Mouse (Mus musculus) macrophage (primary cell): ENCODE results near the gene Car3. TPM values are rescaled to one million over a fixed set of nuclear protein-coding genes. Genes with fewer than 3 reads are reported as not detected.

Source experiments
- H3K27ac ChIP-seq: fragments of 350-480 bp; formaldehyde crosslinking; 2 replicates; pipeline ENCODE4 v1.9.0; 2021
- H3K36me3 ChIP-seq: fragments of 350-480 bp; formaldehyde crosslinking; 2 replicates; pipeline ENCODE4 v1.9.0; 2021; ENCODE audit errors: inconsistent target
- H3K4me3 ChIP-seq: fragments of 350-480 bp; formaldehyde crosslinking; 2 replicates; pipeline ENCODE4 v1.9.0; 2021; ENCODE audit errors: inconsistent target
- H3K79me2 ChIP-seq: fragments of 350-480 bp; formaldehyde crosslinking; 2 replicates; pipeline ENCODE4 v1.9.0; 2021; ENCODE audit errors: inconsistent target
- WGBS: methylation state at CpG from one replicate; pipeline ENCODE4 v1.1.7; 2026; ENCODE audit warnings: inconsistent platforms; ENCODE audit not compliant: missing documents; 5-methylcytosine and 5-hydroxymethylcytosine counted together
- polyA plus RNA-seq: library from polyadenylated mRNA; stranded (reverse); fragments of 250-400 nt; gene quantifications from 3 replicates; pipeline ENCODE4 v1.2.4, GENCODE M21; 2018; ENCODE audit warnings: inconsistent platforms

Car3 gene
- polyA plus RNA-seq, 1 experiment from 2014 or later, result not detected

DNA sequence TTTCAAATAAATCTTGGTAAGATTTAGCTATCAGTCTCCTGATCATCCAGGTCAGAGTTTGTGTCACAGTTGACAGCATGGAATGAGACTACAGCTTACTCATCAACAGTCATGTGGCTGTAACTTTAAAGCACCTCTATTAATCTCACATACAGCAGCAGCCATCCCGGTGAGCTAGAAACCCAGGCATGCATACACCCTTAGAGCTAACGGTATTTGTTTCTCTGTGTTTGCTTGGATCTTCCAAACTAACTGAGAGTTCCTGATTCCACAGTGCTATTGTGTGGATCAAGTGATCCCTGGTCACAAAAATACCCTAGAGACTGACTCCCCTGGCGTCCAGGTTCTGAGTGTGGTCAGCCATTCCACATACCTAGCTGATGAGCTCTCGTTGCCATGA is 1.5 kb upstream of the Car3 start:
- Histone ChIP-seq H3K36me3 (no peaks in the 10 kb centered on the region), H3K79me2 (no peaks in the 10 kb centered on the region), H3K27ac (no peak overlapping the region), H3K4me3 (no peak overlapping the region)
- 84% methylated on average over 4 of the region's 4 CpGs for WGBS

DNA sequence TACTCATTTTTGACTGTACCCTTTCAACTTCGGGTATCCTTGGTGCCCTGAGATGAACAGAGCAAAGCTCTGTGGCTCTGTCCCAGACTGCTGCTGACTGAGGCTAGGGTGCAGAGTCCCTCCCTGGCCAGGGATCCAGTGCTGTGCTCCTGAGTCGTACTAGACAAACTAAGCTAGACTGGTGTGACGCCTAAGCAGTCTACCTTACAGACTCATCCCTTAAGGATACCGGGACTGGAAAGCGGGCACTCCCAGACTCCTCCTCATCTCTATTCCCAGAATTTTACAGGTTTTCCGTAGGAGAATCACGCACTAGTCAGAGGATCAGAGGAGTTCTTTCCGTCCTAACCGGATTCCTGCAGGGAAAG is 674 bp upstream of the Car3 start:
- 6% methylated on average over 9 of the region's 9 CpGs for WGBS
- Histone ChIP-seq H3K79me2 (no peaks in the 10 kb centered on the region), H3K4me3 (no peak overlapping the region), H3K36me3 (no peaks in the 10 kb centered on the region), H3K27ac (no peak overlapping the region)

DNA sequence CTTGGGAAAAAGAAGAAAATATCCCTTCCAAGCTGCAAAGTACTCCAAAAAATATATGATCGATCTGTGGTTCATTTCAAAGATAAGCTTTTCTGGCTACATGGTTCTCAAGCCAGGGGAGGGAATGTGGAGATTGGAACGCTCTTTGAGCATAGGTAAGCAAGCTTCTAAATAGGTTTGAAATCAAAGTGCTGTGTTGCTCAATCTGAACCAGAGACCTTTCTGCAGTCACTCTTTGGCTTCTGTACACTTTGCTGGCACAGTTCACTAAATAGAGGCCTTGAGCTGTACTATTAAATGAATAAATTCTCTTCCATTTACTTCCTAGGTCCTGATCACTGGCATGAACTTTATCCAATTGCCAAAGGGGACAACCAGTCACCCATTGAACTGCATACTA is 610 bp downstream of the Car3 start:
- H3K79me2 ChIP-seq, result no peaks in the 10 kb centered on the region
- no peak overlapping the region for H3K27ac ChIP-seq
- 87% methylated on average over 2 of the region's 2 CpGs for WGBS
- H3K4me3 ChIP-seq, result no peak overlapping the region
- no peaks in the 10 kb centered on the region for H3K36me3 ChIP-seq

DNA sequence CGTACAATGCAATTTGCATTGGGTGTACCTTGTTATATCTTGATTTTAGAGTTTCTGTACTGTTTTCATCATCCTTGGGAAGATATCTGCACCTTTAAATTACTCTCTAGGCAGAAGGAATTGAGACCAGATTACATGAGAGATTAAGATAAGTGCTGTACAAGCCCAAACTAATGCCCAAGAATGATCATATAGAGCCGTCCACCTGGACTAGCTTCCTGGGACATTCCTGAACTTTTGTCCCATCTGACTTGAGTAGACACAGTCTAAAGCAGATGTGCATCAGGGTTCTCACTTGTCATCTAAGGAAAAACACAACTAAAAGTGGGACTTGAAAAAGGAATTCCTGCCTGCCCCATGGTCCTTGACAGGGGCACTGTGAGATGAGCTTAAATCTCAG is 2.6 kb downstream of the Car3 start:
- Histone ChIP-seq H3K79me2 (no peaks in the 10 kb centered on the region), H3K4me3 (no peak overlapping the region), H3K36me3 (no peaks in the 10 kb centered on the region), H3K27ac (no peak overlapping the region)
- 56% methylated on average over 2 of the region's 2 CpGs for WGBS

DNA sequence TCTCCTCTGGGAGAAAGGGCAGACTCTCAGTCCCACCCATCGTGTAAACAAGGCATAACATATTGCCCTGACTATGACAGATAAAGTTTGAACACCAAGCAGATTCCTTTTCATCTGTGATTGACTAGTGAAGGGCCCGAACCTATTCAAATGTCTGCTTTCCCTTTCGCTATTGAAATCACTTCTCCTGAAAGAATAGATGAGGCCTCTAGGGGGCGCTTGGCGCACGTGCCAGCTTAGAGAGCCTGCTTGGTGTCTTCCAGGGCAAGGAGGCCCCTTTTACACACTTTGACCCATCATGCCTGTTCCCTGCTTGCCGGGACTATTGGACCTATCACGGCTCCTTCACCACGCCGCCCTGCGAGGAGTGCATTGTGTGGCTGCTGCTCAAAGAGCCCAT is 6.5 kb downstream of the Car3 start:
- H3K79me2 ChIP-seq, result no peaks in the 10 kb centered on the region
- H3K4me3 ChIP-seq, result peak overlapping the region; percentile 25
- H3K36me3 ChIP-seq, result no peaks in the 10 kb centered on the region
- H3K27ac ChIP-seq, result no peak overlapping the region
- WGBS, result 14% methylated on average over 11 of the region's 11 CpGs

DNA sequence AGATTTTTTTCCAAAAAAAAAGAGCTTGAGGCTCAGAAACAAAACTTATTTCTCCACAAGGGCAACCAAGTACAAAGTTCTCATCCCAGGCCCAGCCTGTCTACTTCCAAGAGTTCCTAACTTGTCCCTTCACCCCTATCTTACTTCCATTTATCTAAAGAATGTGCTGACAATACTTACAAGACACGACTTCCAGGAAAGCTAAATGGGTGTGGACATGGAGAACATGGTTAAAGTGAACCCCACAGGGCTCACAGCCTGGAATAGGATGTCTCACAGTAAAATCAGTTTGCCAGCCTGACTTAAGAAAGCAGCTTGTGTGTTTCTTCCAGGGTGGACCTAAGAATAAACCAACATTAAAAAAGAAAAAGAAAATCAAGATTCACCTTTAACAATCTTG is 7.2 kb downstream of the Car3 start:
- Histone ChIP-seq H3K36me3 (no peaks in the 10 kb centered on the region), H3K4me3 (no peak overlapping the region), H3K79me2 (no peaks in the 10 kb centered on the region), H3K27ac (no peak overlapping the region)
- 58% methylated on average over 1 of the region's 1 CpGs for WGBS

DNA sequence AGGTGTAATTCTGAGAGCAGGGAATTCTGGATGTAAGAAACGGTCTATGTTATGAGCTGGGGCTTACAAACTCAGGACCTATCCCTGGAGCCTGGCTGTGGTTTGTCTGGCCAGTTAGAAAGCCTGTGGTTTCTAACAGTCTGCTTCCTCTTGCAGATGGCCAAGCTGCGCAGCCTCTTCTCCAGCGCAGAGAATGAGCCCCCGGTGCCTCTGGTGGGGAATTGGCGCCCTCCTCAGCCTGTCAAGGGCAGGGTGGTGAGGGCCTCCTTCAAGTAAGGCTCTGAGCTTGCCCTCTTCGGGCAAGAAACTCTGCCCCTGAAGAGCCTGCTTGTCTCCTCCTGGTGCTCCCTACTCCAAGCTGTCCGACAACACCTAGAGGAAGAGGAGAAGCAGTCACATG is 8.1 kb downstream of the Car3 start:
- H3K79me2 ChIP-seq, result no peaks in the 10 kb centered on the region
- 4% methylated on average over 7 of the region's 7 CpGs for WGBS
- H3K36me3 ChIP-seq, result no peaks in the 10 kb centered on the region
- H3K27ac ChIP-seq, result no peak overlapping the region
- H3K4me3 ChIP-seq, result no peak overlapping the region

DNA sequence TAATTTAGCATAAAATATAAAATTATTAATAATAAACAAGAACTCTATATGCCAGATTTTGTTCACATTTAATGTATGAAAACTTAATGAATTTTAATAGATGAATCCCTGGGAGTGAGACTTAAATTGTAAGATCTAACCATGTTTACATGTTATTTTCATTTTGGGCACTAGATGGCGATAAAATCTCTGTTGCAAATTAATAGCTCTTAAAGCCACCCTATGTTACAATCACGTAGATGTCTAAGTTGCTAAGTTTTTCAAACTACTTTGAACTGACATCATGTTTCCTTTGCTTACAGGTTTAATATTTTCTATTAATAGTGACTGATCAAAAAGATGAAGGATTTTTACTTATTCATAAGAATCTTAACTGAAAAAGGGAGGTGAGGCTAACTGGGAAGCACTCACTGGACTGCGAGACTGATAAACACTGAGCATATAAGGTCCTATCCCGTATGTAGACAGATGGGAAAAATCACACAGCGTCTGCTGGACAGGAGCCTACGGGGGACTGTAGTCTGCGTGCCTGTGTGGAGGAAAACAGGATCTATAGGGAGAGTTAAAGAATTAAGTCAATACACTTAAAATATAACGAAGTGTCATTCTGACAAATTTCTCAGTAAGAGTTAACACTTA is 11.2 kb downstream of the Car3 start:
- H3K36me3 ChIP-seq, result no peaks in the 10 kb centered on the region
- H3K27ac ChIP-seq, result no peak overlapping the region
- WGBS, result 53% methylated on average over 8 of the region's 8 CpGs
- no peaks in the 10 kb centered on the region for H3K79me2 ChIP-seq
- no peak overlapping the region for H3K4me3 ChIP-seq

DNA sequence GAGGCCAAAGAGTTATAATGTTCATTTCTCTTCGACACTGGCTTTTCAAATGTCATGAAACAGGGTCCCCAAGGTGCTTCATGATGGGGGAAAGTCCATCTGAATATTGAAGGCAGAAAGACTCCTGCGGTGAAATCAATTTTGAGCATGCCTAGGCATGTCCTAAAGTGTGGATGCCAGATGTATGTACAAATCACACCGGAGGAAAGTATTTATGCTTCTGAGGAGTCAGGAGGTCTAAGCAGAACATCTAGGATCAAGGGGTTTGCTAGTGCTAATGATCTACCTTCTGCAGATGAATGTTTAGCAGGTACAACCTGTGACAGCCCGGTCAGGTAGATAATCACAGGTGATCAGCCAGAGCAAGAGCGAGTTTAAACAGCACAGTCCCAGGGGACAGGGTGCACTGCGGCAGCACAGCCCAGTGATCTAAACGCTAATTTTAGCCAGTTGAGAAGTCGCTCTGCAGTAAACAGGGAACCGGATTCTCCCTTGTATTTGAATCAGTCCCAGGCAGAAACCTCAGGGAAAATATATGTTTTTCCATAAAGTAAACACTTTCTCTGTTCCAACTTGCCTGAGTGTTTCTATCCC is 13.1 kb downstream of the Car3 start:
- H3K36me3 ChIP-seq, result no peaks in the 10 kb centered on the region
- 82% methylated on average over 9 of the region's 9 CpGs for WGBS
- H3K27ac ChIP-seq, result no peak overlapping the region
- no peaks in the 10 kb centered on the region for H3K79me2 ChIP-seq
- no peak overlapping the region for H3K4me3 ChIP-seq

DNA sequence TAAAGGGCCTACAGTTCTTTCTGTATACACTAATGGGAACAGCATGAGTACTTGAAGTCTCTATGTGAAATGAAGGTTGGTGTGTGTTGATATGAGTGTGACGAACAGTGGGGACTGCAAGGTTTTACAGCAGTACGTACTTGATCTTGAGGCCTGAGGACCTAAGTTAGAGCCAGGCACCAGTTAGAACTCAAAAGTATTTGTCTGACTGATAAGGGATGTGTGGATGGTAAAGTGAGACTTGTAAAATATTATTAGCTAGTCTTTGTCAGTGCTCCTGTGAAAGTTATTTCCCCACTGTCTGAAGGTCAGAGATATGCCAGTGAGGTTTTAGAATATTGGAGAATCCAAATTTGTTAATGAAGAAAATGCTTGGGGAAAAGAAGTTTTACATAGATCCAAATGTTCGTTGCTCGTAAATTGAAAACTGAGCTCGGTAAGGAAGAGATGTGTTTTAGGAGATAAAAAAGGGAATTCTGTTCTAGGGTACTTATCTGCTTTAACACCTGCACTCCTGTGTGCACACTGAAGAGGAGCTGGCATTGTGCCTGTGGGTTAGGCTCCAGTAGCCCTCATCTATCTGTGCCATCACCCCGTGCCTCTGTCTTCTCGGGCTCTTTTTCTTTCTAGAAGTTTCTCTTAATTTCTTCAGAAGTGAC is 14.1 kb downstream of the Car3 start:
- Histone ChIP-seq H3K4me3 (no peak overlapping the region), H3K36me3 (no peaks in the 10 kb centered on the region), H3K79me2 (no peaks in the 10 kb centered on the region), H3K27ac (no peak overlapping the region)
- WGBS, result 71% methylated on average over 7 of the region's 7 CpGs

DNA sequence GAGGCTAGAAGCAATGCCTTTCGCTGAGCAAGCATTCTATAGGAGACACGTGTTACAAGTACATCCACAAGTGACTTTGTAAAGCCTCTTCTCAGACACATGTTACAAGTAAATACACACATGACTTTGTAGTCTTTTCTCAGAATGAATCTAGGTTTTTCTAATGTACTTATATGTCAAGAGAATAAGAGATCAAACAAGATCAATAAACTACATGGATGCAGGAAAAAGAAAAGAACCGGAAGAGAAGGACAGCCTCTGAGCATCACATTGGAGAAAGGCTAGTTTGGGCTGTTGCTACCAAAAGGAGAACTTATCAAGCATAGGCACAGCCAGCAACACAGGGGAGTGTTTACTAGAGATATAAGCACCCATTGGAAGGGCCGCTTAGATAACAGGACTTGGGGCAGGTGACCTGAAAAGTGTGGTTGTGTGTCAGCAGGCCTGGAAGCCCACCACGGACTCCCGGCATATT is 15.5 kb downstream of the Car3 start:
- 42% methylated on average over 6 of the region's 6 CpGs for WGBS
- H3K27ac ChIP-seq, result no peak overlapping the region
- H3K36me3 ChIP-seq, result no peaks in the 10 kb centered on the region
- no peak overlapping the region for H3K4me3 ChIP-seq
- H3K79me2 ChIP-seq, result no peaks in the 10 kb centered on the region

DNA sequence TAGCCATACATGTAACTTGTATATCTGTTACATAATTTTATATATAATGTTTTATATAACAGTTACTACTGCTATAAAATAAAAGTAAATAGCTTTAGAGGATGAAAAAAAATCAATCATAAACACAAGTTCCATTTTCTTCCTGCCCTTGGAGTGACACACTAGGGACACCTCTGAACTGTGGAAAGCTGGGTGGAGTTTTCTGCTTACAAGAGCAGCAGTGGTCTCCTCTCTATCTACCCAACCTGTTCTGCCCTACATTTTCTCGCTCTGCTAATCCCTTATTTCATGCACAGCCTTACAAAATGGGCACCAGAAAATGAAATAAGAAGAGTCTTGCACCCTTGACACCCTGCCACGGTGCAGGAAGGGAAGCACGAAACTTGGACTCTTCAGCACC is 16.0 kb downstream of the Car3 start:
- H3K79me2 ChIP-seq, result no peaks in the 10 kb centered on the region
- H3K27ac ChIP-seq, result no peak overlapping the region
- 82% methylated on average over 3 of the region's 3 CpGs for WGBS
- no peak overlapping the region for H3K4me3 ChIP-seq
- no peaks in the 10 kb centered on the region for H3K36me3 ChIP-seq

DNA sequence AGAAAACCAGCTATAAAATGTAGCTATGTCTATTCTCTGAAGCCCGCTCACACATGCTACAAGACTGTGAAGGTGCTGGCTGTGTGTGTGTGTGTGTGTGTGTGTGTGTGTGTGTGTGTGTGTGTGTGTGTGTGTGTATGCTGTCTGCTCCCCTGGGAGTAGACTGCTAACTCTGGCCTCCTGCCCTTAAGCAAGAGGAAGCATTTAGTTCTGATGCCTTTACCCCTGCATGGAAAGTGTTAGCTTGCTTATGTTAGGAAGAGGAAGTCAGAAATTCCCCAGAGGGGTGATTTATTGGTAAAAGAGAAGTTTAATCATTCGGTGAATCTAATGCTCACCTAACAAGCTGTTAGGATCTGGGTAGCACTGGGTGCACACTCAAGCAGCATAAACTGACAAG is 17.0 kb downstream of the Car3 start:
- no peak overlapping the region for H3K4me3 ChIP-seq
- H3K79me2 ChIP-seq, result no peaks in the 10 kb centered on the region
- H3K27ac ChIP-seq, result no peak overlapping the region
- no peaks in the 10 kb centered on the region for H3K36me3 ChIP-seq
- 50% methylated on average over 2 of the region's 2 CpGs for WGBS

DNA sequence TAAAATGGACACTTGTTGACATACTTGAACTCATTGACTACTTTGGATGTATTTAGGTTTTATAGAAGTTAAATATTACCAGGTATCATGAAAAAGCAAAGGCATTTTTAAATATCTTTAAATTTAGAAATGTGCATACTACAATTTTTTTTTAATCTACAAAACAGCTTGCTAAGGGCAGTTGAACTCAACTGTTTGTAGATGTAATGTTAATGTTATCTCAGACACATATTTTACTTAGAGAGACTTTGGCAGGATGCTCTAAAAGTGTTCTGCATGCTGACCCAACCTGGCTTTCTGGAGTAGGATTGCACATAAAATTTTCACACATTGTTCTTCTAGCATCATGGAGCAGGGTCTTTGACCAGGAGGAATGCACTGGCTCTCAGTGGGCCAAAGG is 18.7 kb downstream of the Car3 start:
- H3K27ac ChIP-seq, result no peak overlapping the region
- no peaks in the 10 kb centered on the region for H3K79me2 ChIP-seq
- no peaks in the 10 kb centered on the region for H3K36me3 ChIP-seq
- H3K4me3 ChIP-seq, result no peak overlapping the region

DNA sequence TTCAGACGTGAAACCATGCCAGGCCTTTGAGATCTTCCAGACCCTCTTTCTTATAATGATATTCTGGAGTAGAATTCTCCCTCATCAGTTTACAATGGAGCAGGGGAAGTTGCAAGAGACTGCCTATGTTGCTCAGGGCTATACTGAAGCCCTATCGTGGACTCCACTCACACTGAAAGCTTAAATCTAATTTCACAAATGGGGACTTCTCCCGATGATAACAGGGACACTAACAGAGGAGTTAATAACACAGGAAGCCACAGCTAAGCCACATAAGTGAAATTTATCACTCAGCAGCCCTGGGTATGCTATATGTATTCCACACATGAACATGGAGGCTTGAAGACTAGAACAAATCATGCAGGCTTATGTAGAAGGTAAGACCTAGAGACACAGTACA is 19.4 kb downstream of the Car3 start:
- Histone ChIP-seq H3K79me2 (no peaks in the 10 kb centered on the region), H3K36me3 (no peaks in the 10 kb centered on the region), H3K27ac (no peak overlapping the region), H3K4me3 (no peak overlapping the region)
- WGBS, result 41% methylated on average over 3 of the region's 3 CpGs

DNA sequence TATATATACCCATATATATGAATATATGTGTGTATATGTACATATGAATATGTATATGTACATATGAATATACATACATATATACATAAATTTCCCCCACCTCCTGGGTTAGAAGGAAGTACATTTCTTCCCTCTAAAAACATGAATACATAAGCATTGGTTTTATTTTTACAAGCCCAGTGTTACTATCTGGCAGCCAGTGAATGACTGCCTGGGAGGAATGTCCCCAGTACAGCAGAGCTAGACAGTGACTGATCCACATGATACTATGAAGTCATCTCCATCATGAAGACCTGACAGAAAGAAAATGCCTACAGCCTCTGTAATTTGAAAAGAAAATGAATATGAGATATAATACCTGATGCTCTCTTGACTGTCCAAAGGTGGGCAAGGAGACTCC is 21.5 kb downstream of the Car3 start:
- no peaks in the 10 kb centered on the region for H3K79me2 ChIP-seq
- H3K27ac ChIP-seq, result no peak overlapping the region
- H3K4me3 ChIP-seq, result no peak overlapping the region
- no peaks in the 10 kb centered on the region for H3K36me3 ChIP-seq
